Mouse (Mus musculus) forebrain, embryonic 14.5 days (tissue): Measurements from ENCODE around the gene Lrrn4cl. TPM values are rescaled to one million over a fixed set of nuclear protein-coding genes. Genes with fewer than 3 reads are reported as not detected.

Experiments
- ATAC-seq: fragments of 200-750 bp; cut with Nextera tagmentation; 2 replicates; pipeline ENCODE4 v1.8.0; 2017; ENCODE audit warnings: mild to moderate bottlenecking, moderate library complexity
- DNase-seq: peaks from one replicate; pipeline ENCODE4 v3.0.0-alpha.2; 2015; ENCODE audit warnings: low spot score
- H3K27ac ChIP-seq: fragments of 300-500 bp; sonication (generic); 2 replicates; pipeline ENCODE4 v1.5.1; 2014; ENCODE audit warnings: low read depth, mild to moderate bottlenecking, control low read depth, low read length, moderate library complexity
- H3K27me3 ChIP-seq: fragments of 300-500 bp; sonication (generic); replicated peaks from 2 replicates; pipeline ENCODE4 v1.6.1; 2014; ENCODE audit warnings: low read length, control low read depth, mixed read lengths; ENCODE audit not compliant: control insufficient read depth, insufficient read depth
- H3K36me3 ChIP-seq: fragments of 300-500 bp; sonication (generic); 2 replicates; pipeline ENCODE4 v1.6.1; 2014; ENCODE audit warnings: low read length, control low read depth; ENCODE audit not compliant: control insufficient read depth, insufficient read depth
- H3K4me1 ChIP-seq: fragments of 300-500 bp; sonication (generic); 2 replicates; pipeline ENCODE4 v1.6.1; 2014; ENCODE audit warnings: antibody characterized with exemption, low read length, control low read depth; ENCODE audit not compliant: control insufficient read depth, insufficient read depth
- H3K4me2 ChIP-seq: fragments of 300-500 bp; sonication (generic); 2 replicates; pipeline ENCODE4 v1.6.1; 2014; ENCODE audit warnings: mild to moderate bottlenecking, control low read depth, low read length
- H3K4me3 ChIP-seq: fragments of 300-500 bp; sonication (generic); 2 replicates; pipeline ENCODE4 v1.5.1; 2014; ENCODE audit warnings: low read depth, low read length, control low read depth
- H3K9ac ChIP-seq: fragments of 300-500 bp; sonication (generic); 2 replicates; pipeline ENCODE4 v1.6.1; 2014; ENCODE audit warnings: mild to moderate bottlenecking, low read length, control low read depth, moderate library complexity
- H3K9me3 ChIP-seq: fragments of 300-500 bp; sonication (generic); replicated peaks from 2 replicates; pipeline ENCODE4 v1.6.1; 2016; ENCODE audit warnings: low read length, control low read depth, mixed read lengths; ENCODE audit not compliant: control insufficient read depth
- WGBS: fragments of 180-500 bp; shearing (Covaris S2); extraction: QIAGEN DNeasy Blood & Tissue Kit; methylation state at CpG from one replicate; pipeline ENCODE4 v1.1.7; 2014; 5-methylcytosine and 5-hydroxymethylcytosine counted together
- polyA plus RNA-seq: library from polyadenylated mRNA; unstranded; fragments of >200 nt; fragmentation: Nextera tagmentation; extraction: Ambion mirVana; gene quantifications from 2 replicates; pipeline ENCODE4 v1.2.1, GENCODE M21; 2014

Lrrn4cl gene
- polyA plus RNA-seq, result 0.15 and 0.29 TPM in 2 replicates

DNA sequence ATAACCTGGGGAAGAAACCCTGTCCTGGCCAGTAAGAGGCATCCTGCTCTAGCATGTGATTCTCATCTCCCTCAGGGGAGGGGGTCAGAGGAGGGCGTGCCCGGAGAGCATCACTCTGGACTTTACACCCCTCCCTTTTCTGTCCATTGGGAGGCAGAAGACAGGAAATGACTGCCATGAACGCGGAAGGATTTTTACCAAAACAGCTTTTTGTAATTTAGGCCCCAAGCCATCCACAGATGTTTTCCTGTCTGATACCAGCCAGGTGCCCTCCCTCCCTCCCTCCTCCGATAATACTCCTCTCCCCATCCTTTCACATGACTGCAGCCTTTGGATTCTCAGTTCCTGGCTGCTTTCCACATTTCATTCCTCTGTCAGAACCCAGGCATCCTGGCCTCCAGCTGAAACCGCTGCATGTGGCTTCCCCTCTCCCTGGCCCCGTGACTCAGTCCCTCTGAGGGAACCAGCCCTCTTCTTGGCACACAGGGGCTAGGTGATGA lies at the start of gene Lrrn4cl:
Gene Lrrn4cl (plus strand): TSS at position 367 of the 500 bp plus-strand sequence.
- H3K36me3 ChIP-seq, result peaks cover 36% of the 10 kb centered on the region
- 0 out of 2 replicates have a peak within 1 kb of the TSS, but pooled peaks have one; percentile 17 for H3K9ac ChIP-seq
- no peaks in the 10 kb centered on the region for H3K9me3 ChIP-seq
- WGBS, result 46% methylated on average over 7 of the region's 7 CpGs
- DNase-seq (no peak), ATAC-seq (no peak)
- no peak within 1 kb of the TSS for H3K27ac ChIP-seq
- H3K4me3 ChIP-seq, result no peak within 1 kb of the TSS
- no peak within 1 kb of the TSS for H3K4me2 ChIP-seq
- H3K27me3 ChIP-seq, result no peaks in the 10 kb centered on the region
- no peaks in the 10 kb centered on the region for H3K4me1 ChIP-seq

GRCm38 (mm10) chr19:8802130-8802821 lies 48.3 kb upstream of the Lrrn4cl start, which contains the start of gene Zbtb3:
Zbtb3 (plus strand) TSS chr19:8802555.
- Histone ChIP-seq H3K9ac (peak within 1 kb of the TSS; percentile 56), H3K36me3 (peaks cover 18% of the 10 kb centered on the region), H3K9me3 (no peaks in the 10 kb centered on the region), H3K27ac (peak within 1 kb of the TSS; percentile 90), H3K27me3 (no peaks in the 10 kb centered on the region), H3K4me1 (peaks cover 13% of the 10 kb centered on the region), H3K4me3 (peak within 1 kb of the TSS; percentile 52), H3K4me2 (peak within 1 kb of the TSS; percentile 64)
- peak; percentile 97 for ATAC-seq
- peak; percentile 99 for DNase-seq
- under 1% methylated on average over 30 of the region's 30 CpGs for WGBS

DNA sequence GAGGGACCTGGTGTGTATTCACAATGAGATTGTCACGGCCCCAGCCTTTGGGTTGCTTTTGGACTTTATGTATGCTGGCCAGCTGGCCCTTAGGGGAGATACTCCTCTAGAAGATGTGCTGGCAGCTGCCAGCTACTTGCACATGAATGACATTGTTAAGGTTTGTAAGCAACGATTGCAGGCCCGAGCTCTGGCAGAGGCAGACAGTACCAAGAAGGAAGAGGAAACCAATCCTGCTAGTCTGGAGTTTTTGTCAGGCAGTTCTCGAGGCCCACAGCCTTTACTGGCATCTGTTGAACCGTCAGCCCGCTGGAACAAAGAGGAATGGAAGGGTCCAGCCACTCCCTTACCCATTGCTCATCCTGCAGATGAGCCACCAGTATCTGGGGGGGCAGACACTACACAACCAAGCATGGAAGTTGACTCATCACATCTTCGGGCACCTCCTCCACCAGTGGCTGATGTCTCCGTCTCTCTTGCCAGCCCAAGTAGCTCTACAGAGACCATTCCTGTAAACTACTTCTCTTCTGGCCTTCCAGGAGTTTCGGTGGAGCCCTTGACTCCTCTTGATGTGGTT lies 47.3 kb upstream of the Lrrn4cl start:
- no peak overlapping the region for H3K27ac ChIP-seq

DNA sequence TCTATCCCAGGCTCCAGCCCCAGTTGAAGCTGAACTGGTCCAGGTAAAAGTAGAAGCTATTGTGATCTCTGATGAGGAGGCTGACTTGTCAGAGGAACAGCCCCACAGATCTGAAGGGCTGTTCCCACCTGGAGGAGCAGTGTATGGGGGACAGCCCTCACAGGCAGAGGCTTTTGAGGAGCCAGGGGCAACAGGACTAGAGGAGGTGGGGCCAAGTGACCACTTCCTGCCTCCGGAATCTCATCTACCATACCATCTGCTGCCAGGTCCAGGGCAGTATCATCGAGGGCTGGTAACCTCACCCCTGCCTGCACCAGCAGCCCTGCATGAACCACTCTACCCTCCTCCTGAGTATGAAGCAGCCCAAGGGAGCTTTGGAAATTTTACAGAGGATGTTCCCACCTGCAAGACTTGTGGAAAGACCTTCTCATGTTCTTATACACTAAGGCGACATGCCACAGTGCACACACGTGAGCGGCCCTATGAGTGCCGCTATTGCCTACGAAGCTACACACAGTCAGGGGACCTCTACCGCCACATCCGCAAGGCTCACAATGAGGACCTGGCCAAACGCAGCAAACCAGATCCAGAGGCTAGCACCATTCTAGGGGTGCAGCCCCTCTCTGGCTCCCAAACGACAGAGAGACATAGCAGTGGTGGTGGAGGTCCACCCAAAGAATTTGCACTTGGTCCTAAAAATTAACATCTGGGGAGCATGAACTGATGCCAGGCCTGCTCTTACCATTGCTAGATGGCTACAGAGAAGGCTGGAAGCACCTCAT lies 46.5 kb upstream of the Lrrn4cl start:
- no peak overlapping the region for H3K4me2 ChIP-seq
- WGBS, result 91% methylated on average over 11 of the region's 11 CpGs
- peaks cover 36% of the 10 kb centered on the region for H3K36me3 ChIP-seq
- H3K9me3 ChIP-seq, result no peaks in the 10 kb centered on the region
- no peak overlapping the region for H3K9ac ChIP-seq
- H3K4me3 ChIP-seq, result no peak overlapping the region
- H3K4me1 ChIP-seq, result peaks cover 8% of the 10 kb centered on the region; the same call in 1 of the 2 replicates
- H3K27ac ChIP-seq, result no peak overlapping the region
- DNase-seq, result no peak
- no peaks in the 10 kb centered on the region for H3K27me3 ChIP-seq
- ATAC-seq, result no peak

More for the DNA sequence above, 47.3 kb upstream of the Lrrn4cl start:
- Histone ChIP-seq H3K4me2 (peak overlapping the region; percentile 64), H3K36me3 (peaks cover 28% of the 10 kb centered on the region), H3K27me3 (no peaks in the 10 kb centered on the region), H3K4me1 (peaks cover 8% of the 10 kb centered on the region; the same call in 1 of the 2 replicates), H3K9me3 (no peaks in the 10 kb centered on the region), H3K4me3 (peak overlapping the region; percentile 52; the same call in 1 of the 2 replicates), H3K9ac (no peak overlapping the region)
- 89% methylated on average over 9 of the region's 9 CpGs for WGBS
- no peak for DNase-seq
- no peak for ATAC-seq

DNA sequence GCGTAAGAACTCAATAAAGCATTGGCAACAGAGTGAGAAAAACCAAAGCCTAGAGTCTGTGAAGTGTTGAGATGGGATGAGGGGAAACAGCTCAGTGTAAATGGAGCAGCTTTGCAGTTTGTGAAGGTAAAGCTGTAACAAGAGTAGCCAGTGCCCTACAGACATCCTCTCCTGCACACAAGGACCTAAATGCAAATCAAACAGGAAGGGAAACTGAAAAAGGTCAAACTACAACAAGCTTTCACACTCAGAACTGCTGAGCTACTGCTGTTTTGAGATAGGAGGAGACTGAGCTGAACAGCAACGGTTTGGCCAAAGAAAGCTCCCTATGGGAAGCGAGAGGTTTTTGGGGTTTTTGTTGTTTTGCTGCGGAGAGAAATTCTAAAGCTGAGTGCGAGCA lies 43.8 kb upstream of the Lrrn4cl start:
- no peaks in the 10 kb centered on the region for H3K9me3 ChIP-seq
- ATAC-seq, result no peak
- H3K9ac ChIP-seq, result no peak overlapping the region
- H3K4me2 ChIP-seq, result no peak overlapping the region
- peaks cover 59% of the 10 kb centered on the region for H3K36me3 ChIP-seq
- 91% methylated on average over 5 of the region's 5 CpGs for WGBS
- no peak overlapping the region for H3K4me3 ChIP-seq
- DNase-seq, result no peak
- H3K27ac ChIP-seq, result no peak overlapping the region
- no peaks in the 10 kb centered on the region for H3K27me3 ChIP-seq
- peaks cover 5% of the 10 kb centered on the region; the same call in 1 of the 2 replicates for H3K4me1 ChIP-seq

DNA sequence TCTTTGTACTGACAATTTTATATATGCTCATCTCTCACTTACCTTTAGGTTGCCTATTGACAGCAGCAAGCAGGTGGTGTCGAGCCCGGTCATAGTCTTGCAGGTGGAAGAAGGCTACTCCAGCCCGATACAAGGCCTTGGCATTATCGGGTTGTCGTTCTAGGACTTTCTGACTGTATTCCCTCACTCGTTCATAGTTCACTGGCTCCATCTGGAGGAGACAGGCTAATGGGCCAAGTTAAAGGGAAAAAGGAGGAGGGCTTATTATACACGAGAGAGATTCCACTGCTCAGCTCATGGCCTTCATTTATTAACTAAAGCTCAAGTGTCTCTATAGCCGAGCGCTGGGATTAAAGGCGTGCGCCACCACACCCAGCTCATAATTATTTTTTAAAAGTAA lies 34.8 kb upstream of the Lrrn4cl start:
- H3K27me3 ChIP-seq, result no peaks in the 10 kb centered on the region
- H3K4me2 ChIP-seq, result no peak overlapping the region; the same call in 1 of the 2 replicates
- WGBS, result 74% methylated on average over 11 of the region's 11 CpGs
- H3K9me3 ChIP-seq, result no peaks in the 10 kb centered on the region
- H3K4me1 ChIP-seq, result peaks cover 19% of the 10 kb centered on the region
- H3K9ac ChIP-seq, result no peak overlapping the region
- no peak overlapping the region for H3K4me3 ChIP-seq
- H3K27ac ChIP-seq, result no peak overlapping the region
- DNase-seq (peak; percentile 32), ATAC-seq (no peak)
- peaks cover 46% of the 10 kb centered on the region for H3K36me3 ChIP-seq

GRCm38 (mm10) chr19:8817001-8817400 lies 33.6 kb upstream of the Lrrn4cl start:
- no peak for ATAC-seq
- Histone ChIP-seq H3K9me3 (no peaks in the 10 kb centered on the region), H3K36me3 (peaks cover 36% of the 10 kb centered on the region), H3K4me3 (no peak overlapping the region), H3K4me1 (peaks cover 24% of the 10 kb centered on the region), H3K27me3 (no peaks in the 10 kb centered on the region), H3K27ac (no peak overlapping the region), H3K9ac (peak overlapping the region; percentile 40), H3K4me2 (peak overlapping the region; percentile 88)
- WGBS, result 65% methylated on average over 3 of the region's 3 CpGs
- DNase-seq, result no peak

DNA sequence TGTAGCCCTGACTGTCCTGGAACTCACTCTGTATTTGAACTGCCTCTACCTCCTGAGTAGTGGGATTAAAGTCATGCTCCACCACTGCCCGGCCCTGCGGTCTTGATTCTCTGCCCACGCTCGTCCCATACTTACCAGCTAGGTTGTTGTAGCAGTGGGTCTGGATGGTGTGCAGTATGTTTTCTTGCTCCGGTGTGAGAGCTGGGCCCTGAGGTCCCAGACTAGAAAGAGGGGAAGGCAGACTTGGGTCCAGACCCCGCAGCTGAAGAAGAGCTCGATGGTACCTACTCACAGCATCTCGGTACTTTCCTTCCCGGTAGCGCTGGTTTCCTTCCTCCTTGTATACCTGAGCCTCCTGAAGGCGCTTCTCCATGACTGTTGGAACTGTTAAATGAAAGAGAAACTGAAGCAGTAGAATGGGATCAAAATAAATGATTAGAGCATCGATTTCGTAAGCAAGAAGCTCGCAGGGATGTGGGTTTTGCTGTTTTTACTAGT lies 32.2 kb upstream of the Lrrn4cl start:
- Histone ChIP-seq H3K27me3 (no peaks in the 10 kb centered on the region), H3K4me1 (peaks cover 37% of the 10 kb centered on the region), H3K4me2 (peak overlapping the region; percentile 88), H3K9me3 (no peaks in the 10 kb centered on the region), H3K4me3 (peak overlapping the region; percentile 99), H3K9ac (peak overlapping the region; percentile 65), H3K27ac (peak overlapping the region; percentile 99), H3K36me3 (peaks cover 29% of the 10 kb centered on the region)
- DNase-seq, result no peak
- ATAC-seq, result no peak
- WGBS, result 33% methylated on average over 14 of the region's 14 CpGs
